Mouse (Mus musculus) B cell, adult 62 days (primary cell): ENCODE data around the gene Olfr215. TPM values are rescaled to one million over a fixed set of nuclear protein-coding genes. Genes with fewer than 3 reads are reported as not detected.

Experiments used
- total RNA-seq: library from RNA; stranded (reverse); gene quantifications from 4 replicates; pipeline ENCODE4 v1.2.4, GENCODE M21; 2023

Gene Olfr215
- not detected in 4 replicates for total RNA-seq

DNA sequence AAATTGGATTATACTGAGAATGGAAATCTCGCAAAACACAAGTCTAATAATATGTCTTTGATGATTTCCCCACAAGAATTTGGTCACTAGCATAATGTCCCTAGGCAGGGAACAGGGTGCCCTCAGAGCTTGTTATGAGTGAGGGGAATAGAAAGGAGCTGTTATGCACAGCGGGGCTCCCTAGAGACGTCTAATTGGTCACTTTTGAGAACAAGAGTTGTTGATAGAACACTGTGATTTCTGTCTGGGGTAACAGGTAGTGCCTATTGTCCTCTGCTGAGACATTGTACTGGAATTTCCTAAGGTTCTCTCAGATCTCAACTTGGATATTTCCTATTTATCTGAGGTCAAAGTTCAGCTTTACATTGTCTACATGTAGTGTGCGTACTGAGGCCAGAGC is at the start of gene Olfr215:
TSS of gene Olfr215 (minus strand) at position 101 of the 400 bp plus-strand sequence.

DNA sequence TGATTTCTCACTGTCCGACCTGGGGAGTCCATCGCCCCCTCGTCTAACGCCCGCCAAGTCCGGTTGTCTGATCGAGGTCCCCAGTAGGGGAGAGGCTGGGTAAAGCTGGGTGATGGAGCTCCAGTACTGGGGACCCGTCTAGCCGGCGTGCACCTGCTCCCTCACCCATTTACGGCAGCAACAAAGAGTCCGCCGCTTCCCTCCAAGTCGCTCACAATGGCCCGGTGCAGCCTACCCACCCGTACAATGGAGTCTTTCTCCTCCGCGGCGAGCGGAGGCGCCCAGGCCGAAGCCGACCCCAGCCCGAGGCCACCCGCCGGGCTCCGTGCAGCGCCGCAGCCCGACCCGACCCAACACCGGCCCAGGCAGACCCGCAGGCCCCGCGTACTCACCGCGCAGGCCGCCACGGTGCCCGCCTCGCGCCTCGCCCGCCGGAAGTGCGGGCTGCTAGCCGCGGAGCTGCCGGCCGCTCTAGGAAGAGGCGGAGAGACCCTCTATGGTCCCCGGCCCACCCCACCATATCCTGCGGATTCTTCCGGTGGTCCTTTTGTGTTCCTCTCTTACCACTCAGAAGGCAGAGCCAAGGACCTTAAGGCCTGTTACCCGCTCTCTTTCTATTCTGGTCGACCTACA is 44.7 kb upstream of the Olfr215 start, which contains the start of gene Zfp422:
TSS of gene Zfp422 (minus strand) at position 461 of the 633 bp plus-strand sequence.

DNA sequence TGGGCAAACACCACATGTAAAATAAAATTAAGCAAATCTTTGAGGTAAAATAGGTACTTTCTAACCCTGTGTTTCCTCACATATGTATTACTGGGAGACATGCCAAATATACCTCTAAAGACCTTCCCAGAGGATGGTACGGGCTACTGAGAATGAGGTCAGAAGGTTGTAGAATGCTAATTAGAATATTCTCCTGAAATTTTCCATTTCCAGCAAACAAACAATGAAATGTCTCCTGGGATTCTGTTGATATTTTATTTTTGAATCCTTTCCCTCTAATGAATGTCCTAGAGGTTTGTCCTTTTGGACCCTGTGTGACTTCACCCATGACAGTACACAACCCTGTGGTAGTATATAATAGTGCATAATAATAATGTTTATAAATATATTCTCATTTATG is 30.1 kb downstream of the Olfr215 start, which contains the start of gene Olfr214:
TSS of gene Olfr214 (plus strand) at position 301 of the 400 bp plus-strand sequence.

DNA sequence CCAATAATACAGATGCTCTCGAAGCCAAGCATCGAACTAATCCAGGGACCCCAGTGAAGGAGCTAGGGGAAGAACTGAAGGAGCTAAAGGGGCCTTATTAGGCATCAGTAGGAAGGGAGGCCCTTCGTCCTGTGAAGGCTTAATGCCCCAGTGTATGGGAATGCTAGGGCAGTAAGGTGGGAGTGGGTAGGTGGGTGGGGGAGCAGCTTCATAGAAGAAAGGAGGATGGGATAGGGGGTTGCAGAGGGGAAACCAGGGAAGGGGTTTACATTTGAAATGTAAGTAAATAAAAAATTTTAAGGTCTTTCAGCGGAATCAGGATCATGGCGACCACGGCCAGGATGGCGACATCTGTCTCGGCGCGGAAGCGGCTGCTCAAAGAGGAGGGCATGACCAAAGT is 33.2 kb downstream of the Olfr215 start, which contains the start of gene Gm5580:
TSS of gene Gm5580 (plus strand) at position 301 of the 400 bp plus-strand sequence.

DNA sequence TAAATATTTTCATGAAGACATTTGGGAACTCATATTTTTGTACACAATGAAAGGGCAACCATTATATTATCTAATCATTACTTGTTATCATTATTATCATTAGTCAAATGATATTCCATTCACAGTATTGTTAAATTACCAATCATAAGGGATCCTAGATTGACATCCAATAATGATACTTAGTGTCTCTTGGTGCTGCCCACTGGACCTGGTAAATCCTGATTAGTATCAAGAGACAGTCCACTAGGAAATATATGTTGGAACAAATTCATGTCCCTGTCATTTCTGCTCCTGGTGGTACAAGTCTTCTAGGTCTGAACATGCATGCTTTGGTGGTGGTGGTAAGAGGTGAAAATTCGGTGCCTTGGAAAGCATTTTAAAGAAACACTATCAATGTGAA is 45.8 kb downstream of the Olfr215 start, which contains the start of gene Olfr213:
TSS of gene Olfr213 (plus strand) at position 301 of the 400 bp plus-strand sequence.

Other genes starting within 250 kb of the Olfr215 start
- 0.66 to 2.1 TPM (median 0.74 TPM) in 4 replicates for gene March8, start 246.2 kb downstream of the Olfr215 start, total RNA-seq
- 0.28 to 0.73 TPM (median 0.48 TPM) in 3 of 4 replicates, not detected in the other for gene Alox5, start 123.0 kb downstream of the Olfr215 start, total RNA-seq
- not detected in 4 replicates for gene Olfr211, start 95.1 kb downstream of the Olfr215 start, total RNA-seq
- gene Olfr212, start 77.7 kb downstream of the Olfr215 start, total RNA-seq: 0.21 to 0.49 TPM (median 0.32 TPM) in 4 replicates
- not detected in 4 replicates for gene Olfr213, start 45.7 kb downstream of the Olfr215 start, total RNA-seq
- gene Gm5580, start 33.1 kb downstream of the Olfr215 start, total RNA-seq: 4.4 to 7.9 TPM (median 6.0 TPM) in 4 replicates
- gene Olfr214, start 30.0 kb downstream of the Olfr215 start, total RNA-seq: not detected in 4 replicates
- 16.8 to 21.7 TPM (median 19.0 TPM) in 4 replicates for gene Zfp422, start 44.8 kb upstream of the Olfr215 start, total RNA-seq
- not detected in 4 replicates for gene Depp1, start 66.4 kb upstream of the Olfr215 start, total RNA-seq
- 33.2 to 41.4 TPM (median 35.7 TPM) in 4 replicates for gene Rassf4, start 89.8 kb upstream of the Olfr215 start, total RNA-seq
- gene Tmem72, start 132.7 kb upstream of the Olfr215 start, total RNA-seq: 0.12 to 0.18 TPM (median 0.12 TPM) in 4 replicates